Mouse (Mus musculus) thymus, adult 2 months (tissue): ENCODE results near the gene Gins1.

Source experiments
- CTCF ChIP-seq: fragments of 200-500 bp; IDR thresholded peaks from 2 replicates; pipeline ENCODE4 v1.5.1; 2012; ENCODE audit warnings: mild to moderate bottlenecking, control low read depth, low read length, moderate library complexity, borderline replicate concordance; ENCODE audit not compliant: control insufficient read depth, poor library complexity, insufficient read depth; ENCODE audit errors: extremely low read depth
- POLR2A ChIP-seq: fragments of 200-500 bp; IDR thresholded peaks from 2 replicates; pipeline ENCODE4 v1.6.1; 2012; ENCODE audit warnings: mild to moderate bottlenecking, low read length, control low read depth, moderate library complexity; ENCODE audit not compliant: control insufficient read depth, poor library complexity, insufficient read depth; ENCODE audit errors: extremely low read depth

DNA sequence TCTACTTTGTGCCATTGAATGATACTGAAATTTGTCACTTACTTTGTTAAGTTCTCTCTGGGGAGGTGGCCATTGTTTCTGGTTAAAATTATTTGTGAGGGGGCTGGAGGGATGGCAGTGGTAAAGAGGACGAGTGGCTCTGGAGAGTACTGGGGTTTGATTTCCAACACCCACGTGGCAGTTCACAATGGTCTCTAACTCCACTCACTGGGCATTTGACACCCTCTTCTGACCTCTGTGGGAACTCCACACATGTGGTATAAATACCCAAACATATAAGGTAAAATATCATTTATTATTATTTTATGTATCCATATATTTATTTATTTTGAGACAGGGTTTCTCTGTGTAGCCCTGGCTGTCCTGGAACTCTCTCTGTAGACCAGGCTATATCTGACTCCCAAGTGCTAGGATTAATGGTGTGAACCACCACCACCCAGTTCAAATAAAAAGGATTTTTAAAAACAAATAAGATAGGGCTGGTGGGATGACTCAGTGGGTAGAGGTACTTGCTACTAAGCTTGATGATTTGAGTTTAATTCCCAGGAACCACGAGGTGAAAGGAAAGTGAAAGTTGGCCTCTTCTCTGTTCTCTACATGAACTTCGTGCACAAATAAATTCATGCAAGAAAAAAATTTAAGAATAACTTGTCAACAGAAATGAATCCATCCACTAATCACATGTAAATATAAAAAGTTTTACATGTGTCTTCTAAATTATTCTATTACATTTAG is 9.7 kb downstream of the Gins1 start:
- no peak for TF ChIP-seq CTCF
- TF ChIP-seq POLR2A: no peak
